Mouse (Mus musculus) cerebellum, adult 11 months (tissue): ENCODE results near the gene Rag2.

Experiments used
- DNase-seq: peaks from one replicate; pipeline ENCODE4 v3.0.0; 2022

Gene Rag2

GRCm38 (mm10) chr2:101627227-101627626 lies 2.7 kb downstream of the Rag2 start:
- DNase-seq: no peak

- DNase-seq: peak; percentile 86
Measured at GRCm38 (mm10) chr2:101628297-101629236, 4.0 kb downstream of the Rag2 start.

GRCm38 (mm10) chr2:101638979-101639839 lies 14.7 kb downstream of the Rag2 start:
- DNase-seq: no peak

- DNase-seq: no peak
Measured at GRCm38 (mm10) chr2:101639840-101640350, 15.4 kb downstream of the Rag2 start.

GRCm38 (mm10) chr2:101645841-101646240 lies 21.3 kb downstream of the Rag2 start:
- DNase-seq: no peak

GRCm38 (mm10) chr2:101648361-101648760 lies 23.8 kb downstream of the Rag2 start:
- no peak for DNase-seq

GRCm38 (mm10) chr2:101649114-101649671 lies 24.7 kb downstream of the Rag2 start, which contains the start of the genes Rag1 and B230118H07Rik:
Gene Rag1 (minus strand): TSS chr2:101649501.
Gene B230118H07Rik (minus strand): TSS chr2:101649532.
- peak; percentile 75 for DNase-seq

- DNase-seq: no peak
Measured at GRCm38 (mm10) chr2:101650446-101650845, 25.9 kb downstream of the Rag2 start.

- DNase-seq: no peak
Measured at GRCm38 (mm10) chr2:101652204-101652920, 27.8 kb downstream of the Rag2 start.

GRCm38 (mm10) chr2:101652921-101653597 lies 28.5 kb downstream of the Rag2 start:
- peak; percentile 78 for DNase-seq

GRCm38 (mm10) chr2:101660536-101660935 lies 36.0 kb downstream of the Rag2 start:
- DNase-seq: no peak

- peak; percentile 70 for DNase-seq
Measured at GRCm38 (mm10) chr2:101665058-101665702, 40.7 kb downstream of the Rag2 start.

- no peak for DNase-seq
Measured at GRCm38 (mm10) chr2:101665703-101666092, 41.2 kb downstream of the Rag2 start.

- no peak for DNase-seq
Measured at GRCm38 (mm10) chr2:101668751-101669150, 44.2 kb downstream of the Rag2 start.

GRCm38 (mm10) chr2:101673547-101673946 lies 49.0 kb downstream of the Rag2 start:
- DNase-seq: no peak

- DNase-seq: peak; percentile 68
Measured at GRCm38 (mm10) chr2:101678236-101679021, 53.9 kb downstream of the Rag2 start, which contains the start of gene Traf6. Gene Traf6 (plus strand): TSS chr2:101678429.

- DNase-seq: no peak
Measured at GRCm38 (mm10) chr2:101679164-101679784, 54.8 kb downstream of the Rag2 start.
